Mouse (Mus musculus): ENCODE measurements around the gene Zbtb18. TPM values are rescaled to one million over a fixed set of nuclear protein-coding genes. Genes with fewer than 3 reads are reported as not detected.

The Zbtb18 gene
- polyA plus RNA-seq, 1 experiment from 2014 or later: 3.3 TPM

DNA sequence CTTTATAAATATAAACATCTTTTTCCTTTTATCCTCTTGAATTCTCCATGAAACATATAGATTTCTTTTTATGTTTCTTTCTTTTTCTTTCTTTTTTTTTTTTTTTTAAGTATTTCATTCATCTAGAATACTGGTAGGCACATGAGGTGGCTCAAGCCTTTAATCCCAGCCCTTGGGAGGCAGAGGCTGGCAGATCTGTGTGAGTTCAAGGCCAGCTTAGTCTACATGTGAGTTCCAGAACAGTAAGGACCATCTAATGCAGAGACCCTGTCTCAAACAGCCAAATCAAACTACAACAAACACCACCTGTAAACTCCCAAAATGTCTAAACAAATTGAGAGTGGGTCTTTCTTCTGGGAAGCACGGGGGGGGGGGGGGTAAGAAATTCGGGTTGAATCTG lies 1.7 kb upstream of the Zbtb18 start:
- no peaks in the 10 kb centered on the region for H3K36me3 ChIP-seq
- H3K4me1 ChIP-seq (replicated peaks): peaks cover 25% of the 10 kb centered on the region
- H3K9me3 ChIP-seq: no peaks in the 10 kb centered on the region
- H3K4me3 ChIP-seq (replicated peaks): peak overlapping the region; percentile 72
- no peaks in the 10 kb centered on the region for H3K27me3 ChIP-seq
- H3K27ac ChIP-seq: no peak overlapping the region
- H3K9ac ChIP-seq (replicated peaks): no peak overlapping the region
- no peak for ATAC-seq (ENCODE audit: insufficient number of reproducible peaks, insufficient read depth, low FRiP score, low TSS enrichment, low read depth)
- H3K4me2 ChIP-seq: peak overlapping the region; percentile 62
- 0% methylated on average over 1 of the region's 2 CpGs for WGBS

- peak overlapping the region; percentile 95 for H3K27ac ChIP-seq
- H3K36me3 ChIP-seq: no peaks in the 10 kb centered on the region
- peak overlapping the region; percentile 72 for H3K4me3 ChIP-seq (replicated peaks)
- no peak for ATAC-seq (ENCODE audit: insufficient number of reproducible peaks, insufficient read depth, low FRiP score, low TSS enrichment, low read depth)
- no peaks in the 10 kb centered on the region for H3K9me3 ChIP-seq
- H3K4me1 ChIP-seq (replicated peaks): peaks cover 30% of the 10 kb centered on the region
- no peaks in the 10 kb centered on the region for H3K27me3 ChIP-seq
- peak overlapping the region; percentile 62 for H3K4me2 ChIP-seq
- peak overlapping the region; percentile 76 for H3K9ac ChIP-seq (replicated peaks)
- WGBS: 2% methylated on average over 6 of the region's 6 CpGs
Measured at GRCm38 (mm10) chr1:177440981-177441491, 1.1 kb upstream of the Zbtb18 start.

DNA sequence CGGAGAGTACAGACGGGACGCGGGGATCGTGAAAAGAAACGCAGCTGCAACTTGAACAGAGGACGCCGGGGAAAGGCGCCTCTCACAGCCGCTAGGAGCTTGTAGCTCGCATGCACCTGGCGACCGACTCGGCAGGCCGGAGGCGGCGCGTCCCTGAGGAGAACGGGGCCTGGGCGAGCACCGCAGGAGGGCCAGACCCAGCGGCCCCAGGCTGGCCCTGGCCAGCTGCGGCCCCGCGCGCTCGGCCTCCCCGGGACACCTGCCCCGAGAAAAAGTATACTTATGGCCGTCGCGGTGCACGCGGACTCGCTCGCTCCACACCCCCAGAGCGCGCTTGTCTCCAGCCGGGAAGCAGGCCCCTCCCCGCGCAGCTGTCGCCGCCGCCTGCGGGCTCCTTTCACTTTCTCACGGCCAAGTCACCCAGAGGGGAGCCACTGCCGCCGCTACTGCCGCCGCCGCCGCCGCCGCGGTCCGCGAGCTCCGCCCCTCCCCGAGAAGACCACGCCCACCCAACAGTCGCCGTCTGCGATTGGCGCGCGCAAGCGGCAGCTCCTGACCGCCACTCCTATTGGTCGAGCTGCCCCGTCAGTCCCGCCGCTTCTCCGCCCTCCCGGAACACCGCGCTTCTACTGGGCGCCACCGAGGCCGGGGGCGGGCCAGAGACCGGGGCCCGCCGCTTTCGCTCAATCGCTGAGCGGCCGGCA lies 507 bp upstream of the Zbtb18 start:
- H3K4me1 ChIP-seq (replicated peaks): peaks cover 35% of the 10 kb centered on the region
- H3K9ac ChIP-seq (replicated peaks): peak overlapping the region; percentile 76
- H3K27ac ChIP-seq: peak overlapping the region; percentile 95
- no peaks in the 10 kb centered on the region for H3K36me3 ChIP-seq
- H3K9me3 ChIP-seq: no peaks in the 10 kb centered on the region
- H3K27me3 ChIP-seq: no peaks in the 10 kb centered on the region
- peak overlapping the region; percentile 72 for H3K4me3 ChIP-seq (replicated peaks)
- peak; percentile 99 for ATAC-seq (ENCODE audit: insufficient number of reproducible peaks, insufficient read depth, low FRiP score, low TSS enrichment, low read depth)
- peak overlapping the region; percentile 62 for H3K4me2 ChIP-seq
- WGBS: 0% methylated on average over 76 of the region's 87 CpGs

- H3K4me3 ChIP-seq (replicated peaks): peak overlapping the region; percentile 72
- H3K36me3 ChIP-seq: peaks cover 11% of the 10 kb centered on the region
- peak overlapping the region; percentile 91 for H3K9ac ChIP-seq (replicated peaks)
- H3K27me3 ChIP-seq: no peaks in the 10 kb centered on the region
- H3K9me3 ChIP-seq: no peaks in the 10 kb centered on the region
- WGBS: 2% methylated on average over 42 of the region's 62 CpGs
- H3K27ac ChIP-seq: peak overlapping the region; percentile 94
- H3K4me2 ChIP-seq: peak overlapping the region; percentile 89
- no peak for ATAC-seq (ENCODE audit: insufficient number of reproducible peaks, insufficient read depth, low FRiP score, low TSS enrichment, low read depth)
- peaks cover 50% of the 10 kb centered on the region for H3K4me1 ChIP-seq (replicated peaks)
Measured at GRCm38 (mm10) chr1:177442821-177443723, 921 bp downstream of the Zbtb18 start.

GRCm38 (mm10) chr1:177443724-177444482 lies 1.8 kb downstream of the Zbtb18 start:
- Histone ChIP-seq H3K4me2 (peak overlapping the region; percentile 89), H3K27ac (peak overlapping the region; percentile 94; the same call in 1 of the 2 replicates), H3K4me1 (replicated peaks) (peaks cover 56% of the 10 kb centered on the region), H3K9ac (replicated peaks) (peak overlapping the region; percentile 91), H3K4me3 (replicated peaks) (peak overlapping the region; percentile 72), H3K36me3 (peaks cover 18% of the 10 kb centered on the region), H3K9me3 (no peaks in the 10 kb centered on the region), H3K27me3 (no peaks in the 10 kb centered on the region)
- no peak for ATAC-seq (ENCODE audit: insufficient number of reproducible peaks, insufficient read depth, low FRiP score, low TSS enrichment, low read depth)
- 44% methylated on average over 9 of the region's 9 CpGs for WGBS

DNA sequence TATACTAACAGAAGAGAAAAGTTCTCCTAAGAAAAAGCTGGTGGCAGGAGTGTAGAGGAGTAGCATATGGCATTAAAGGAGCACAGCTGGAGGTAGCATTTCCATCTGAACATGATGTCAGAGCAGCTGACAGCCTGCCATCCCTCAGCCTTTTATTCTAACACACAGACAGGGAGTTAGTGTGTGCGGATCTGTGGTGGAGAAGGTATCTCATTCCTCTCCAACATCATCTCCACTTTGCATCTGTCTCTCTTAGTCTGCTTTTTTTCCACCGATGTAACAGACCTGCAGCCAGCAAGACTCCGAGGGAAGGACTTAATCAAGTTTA lies 2.3 kb downstream of the Zbtb18 start:
- no peak for ATAC-seq (ENCODE audit: insufficient number of reproducible peaks, insufficient read depth, low FRiP score, low TSS enrichment, low read depth)
- no peaks in the 10 kb centered on the region for H3K9me3 ChIP-seq
- H3K4me2 ChIP-seq: peak overlapping the region; percentile 89
- H3K4me3 ChIP-seq (replicated peaks): peak overlapping the region; percentile 72
- H3K27me3 ChIP-seq: no peaks in the 10 kb centered on the region
- H3K27ac ChIP-seq: no peak overlapping the region
- 34% methylated on average over 3 of the region's 3 CpGs for WGBS
- no peak overlapping the region for H3K9ac ChIP-seq (replicated peaks)
- peaks cover 59% of the 10 kb centered on the region for H3K4me1 ChIP-seq (replicated peaks)
- peaks cover 21% of the 10 kb centered on the region for H3K36me3 ChIP-seq

GRCm38 (mm10) chr1:177444941-177445340 lies 2.8 kb downstream of the Zbtb18 start:
- Histone ChIP-seq H3K4me1 (replicated peaks) (peaks cover 59% of the 10 kb centered on the region), H3K27me3 (no peaks in the 10 kb centered on the region), H3K36me3 (peaks cover 21% of the 10 kb centered on the region), H3K9ac (replicated peaks) (no peak overlapping the region), H3K4me2 (peak overlapping the region; percentile 89), H3K4me3 (replicated peaks) (no peak overlapping the region), H3K27ac (no peak overlapping the region), H3K9me3 (no peaks in the 10 kb centered on the region)
- no peak for ATAC-seq (ENCODE audit: insufficient number of reproducible peaks, insufficient read depth, low FRiP score, low TSS enrichment, low read depth)
- WGBS: 57% methylated on average over 5 of the region's 5 CpGs

DNA sequence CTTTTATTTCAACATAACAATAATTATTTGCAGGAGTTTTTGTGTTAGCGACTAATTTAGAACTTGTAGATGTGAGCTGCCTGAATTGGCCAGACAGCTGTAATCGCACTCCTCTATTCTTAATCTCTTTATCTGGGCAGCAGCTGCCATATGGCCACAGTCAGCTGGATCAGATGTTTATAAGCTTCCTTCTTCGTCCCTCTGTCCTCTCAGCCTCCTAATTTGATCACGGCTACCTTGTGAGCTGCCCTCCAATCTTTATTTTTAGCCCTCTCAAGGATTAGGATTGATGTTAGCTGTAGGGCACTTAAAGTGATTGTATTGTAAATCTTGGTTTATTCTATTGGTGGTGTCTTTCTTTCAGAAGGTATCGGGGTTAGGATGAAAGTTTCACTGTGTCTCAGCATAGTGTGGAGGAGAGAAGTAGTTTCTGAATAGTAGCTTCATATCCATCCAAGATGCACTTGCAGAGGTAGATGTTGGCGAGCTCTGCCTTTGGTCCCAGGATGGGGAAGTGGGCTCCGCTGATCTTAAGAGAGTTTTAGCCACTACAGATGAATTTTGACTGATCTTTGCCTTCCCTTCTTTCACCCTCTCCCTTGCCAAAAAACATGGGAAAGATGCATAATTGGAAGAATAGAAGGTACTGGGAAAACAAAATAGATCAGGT lies 3.4 kb downstream of the Zbtb18 start:
- no peak overlapping the region for H3K9ac ChIP-seq (replicated peaks)
- no peaks in the 10 kb centered on the region for H3K9me3 ChIP-seq
- peaks cover 21% of the 10 kb centered on the region for H3K36me3 ChIP-seq
- H3K4me2 ChIP-seq: peak overlapping the region; percentile 23; the same call in 1 of the 2 replicates
- ATAC-seq (ENCODE audit: insufficient number of reproducible peaks, insufficient read depth, low FRiP score, low TSS enrichment, low read depth): no peak
- H3K27ac ChIP-seq: no peak overlapping the region
- peaks cover 56% of the 10 kb centered on the region for H3K4me1 ChIP-seq (replicated peaks)
- no peak overlapping the region for H3K4me3 ChIP-seq (replicated peaks)
- H3K27me3 ChIP-seq: no peaks in the 10 kb centered on the region
- 48% methylated on average over 7 of the region's 7 CpGs for WGBS

DNA sequence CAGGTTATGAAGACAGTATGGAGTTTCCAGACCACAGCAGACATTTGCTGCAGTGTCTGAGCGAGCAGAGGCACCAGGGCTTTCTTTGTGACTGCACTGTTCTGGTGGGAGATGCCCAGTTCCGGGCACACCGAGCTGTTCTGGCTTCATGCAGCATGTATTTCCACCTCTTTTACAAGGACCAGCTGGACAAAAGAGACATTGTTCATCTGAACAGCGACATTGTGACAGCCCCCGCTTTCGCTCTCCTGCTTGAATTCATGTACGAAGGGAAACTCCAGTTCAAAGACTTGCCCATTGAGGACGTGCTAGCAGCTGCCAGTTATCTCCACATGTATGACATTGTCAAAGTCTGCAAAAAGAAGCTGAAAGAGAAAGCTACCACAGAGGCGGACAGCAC lies 4.9 kb downstream of the Zbtb18 start:
- H3K4me2 ChIP-seq: peak overlapping the region; percentile 40
- ATAC-seq (ENCODE audit: insufficient number of reproducible peaks, insufficient read depth, low FRiP score, low TSS enrichment, low read depth): no peak
- H3K4me1 ChIP-seq (replicated peaks): peaks cover 56% of the 10 kb centered on the region
- peak overlapping the region; percentile 62 for H3K27ac ChIP-seq
- whole genome bisulfite sequencing: 58% methylated on average over 9 of the region's 9 CpGs
- no peak overlapping the region for H3K4me3 ChIP-seq (replicated peaks)
- peaks cover 21% of the 10 kb centered on the region for H3K36me3 ChIP-seq
- H3K9me3 ChIP-seq: no peaks in the 10 kb centered on the region
- no peak overlapping the region for H3K9ac ChIP-seq (replicated peaks)
- H3K27me3 ChIP-seq: no peaks in the 10 kb centered on the region

DNA sequence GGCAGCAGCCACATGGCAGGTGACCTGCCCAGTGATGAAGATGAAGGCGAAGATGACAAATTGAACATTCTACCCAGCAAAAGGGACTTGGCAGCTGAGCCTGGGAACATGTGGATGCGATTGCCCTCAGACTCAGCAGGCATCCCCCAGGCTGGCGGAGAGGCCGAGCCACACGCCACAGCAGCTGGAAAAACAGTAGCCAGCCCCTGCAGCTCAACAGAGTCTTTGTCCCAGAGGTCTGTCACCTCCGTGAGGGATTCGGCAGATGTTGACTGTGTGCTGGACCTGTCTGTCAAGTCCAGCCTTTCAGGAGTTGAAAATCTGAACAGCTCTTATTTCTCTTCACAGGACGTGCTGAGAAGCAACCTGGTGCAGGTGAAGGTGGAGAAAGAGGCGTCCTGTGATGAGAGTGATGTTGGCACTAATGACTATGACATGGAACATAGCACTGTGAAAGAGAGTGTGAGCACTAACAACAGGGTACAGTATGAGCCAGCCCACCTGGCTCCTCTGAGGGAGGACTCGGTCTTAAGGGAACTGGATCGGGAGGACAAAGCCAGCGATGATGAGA lies 5.5 kb downstream of the Zbtb18 start:
- Histone ChIP-seq H3K27me3 (no peaks in the 10 kb centered on the region), H3K4me1 (replicated peaks) (peaks cover 57% of the 10 kb centered on the region), H3K9me3 (no peaks in the 10 kb centered on the region), H3K27ac (peak overlapping the region; percentile 62), H3K9ac (replicated peaks) (no peak overlapping the region), H3K36me3 (peaks cover 21% of the 10 kb centered on the region), H3K4me2 (peak overlapping the region; percentile 40), H3K4me3 (replicated peaks) (no peak overlapping the region)
- 58% methylated on average over 12 of the region's 12 CpGs for WGBS
- no peak for ATAC-seq (ENCODE audit: insufficient number of reproducible peaks, insufficient read depth, low FRiP score, low TSS enrichment, low read depth)
